Mouse (Mus musculus): ENCODE results near the gene Rab33b. TPM values are rescaled to one million over a fixed set of nuclear protein-coding genes. Genes with fewer than 3 reads are reported as not detected.

Gene Rab33b
- polyA plus RNA-seq, 1 experiment from 2014 or later: 20.0 TPM

- no peak overlapping the region for H3K9ac ChIP-seq
- H3K27ac ChIP-seq: no peak overlapping the region
- no peak overlapping the region for H3K4me2 ChIP-seq
- H3K27me3 ChIP-seq: no peaks in the 10 kb centered on the region
- H3K4me3 ChIP-seq (replicated peaks): no peak overlapping the region
- H3K36me3 ChIP-seq (replicated peaks): peaks cover 8% of the 10 kb centered on the region
- WGBS: 63% methylated on average over 7 of the region's 7 CpGs
- H3K4me1 ChIP-seq: peaks cover 8% of the 10 kb centered on the region
- no peaks in the 10 kb centered on the region for H3K9me3 ChIP-seq
- no peak for ATAC-seq (ENCODE audit: low FRiP score)
These were observed 6.5 kb downstream of the Rab33b start for GRCm38 (mm10) chr3:51490088-51490753.

GRCm38 (mm10) chr3:51493272-51493838 is 9.6 kb downstream of the Rab33b start:
- Histone ChIP-seq H3K4me2 (no peak overlapping the region), H3K9ac (no peak overlapping the region), H3K4me3 (replicated peaks) (no peak overlapping the region), H3K9me3 (no peaks in the 10 kb centered on the region), H3K27me3 (no peaks in the 10 kb centered on the region), H3K27ac (no peak overlapping the region), H3K4me1 (no peaks in the 10 kb centered on the region), H3K36me3 (replicated peaks) (peaks cover 8% of the 10 kb centered on the region)
- 94% methylated on average over 13 of the region's 13 CpGs for WGBS
- no peak for ATAC-seq (ENCODE audit: low FRiP score)

DNA sequence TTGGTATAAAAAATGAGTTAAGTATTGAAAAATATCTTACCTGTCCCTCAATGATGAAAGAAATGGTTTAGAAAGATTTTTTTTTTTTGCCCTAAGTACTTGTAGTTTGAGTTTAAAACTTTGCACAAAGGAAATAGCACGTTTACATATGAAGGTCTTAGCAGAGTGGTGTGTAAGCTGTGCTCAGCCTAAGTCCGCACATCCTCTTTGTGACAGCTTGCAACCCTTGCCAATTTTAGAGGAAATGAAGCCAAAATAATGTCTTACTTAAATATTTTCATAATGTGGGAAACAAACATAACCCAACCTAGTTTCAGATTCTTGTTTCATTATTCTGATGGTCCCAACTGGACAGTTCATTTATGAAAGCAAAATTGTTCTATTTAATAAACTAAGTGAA is 10.7 kb downstream of the Rab33b start:
- ATAC-seq (ENCODE audit: low FRiP score): no peak
- no peak overlapping the region for H3K4me3 ChIP-seq (replicated peaks)
- no peak overlapping the region for H3K4me2 ChIP-seq
- peaks cover 8% of the 10 kb centered on the region for H3K36me3 ChIP-seq (replicated peaks)
- no peaks in the 10 kb centered on the region for H3K9me3 ChIP-seq
- WGBS: 94% methylated on average over 2 of the region's 2 CpGs
- H3K9ac ChIP-seq: no peak overlapping the region
- H3K4me1 ChIP-seq: no peaks in the 10 kb centered on the region
- H3K27me3 ChIP-seq: no peaks in the 10 kb centered on the region
- no peak overlapping the region for H3K27ac ChIP-seq

DNA sequence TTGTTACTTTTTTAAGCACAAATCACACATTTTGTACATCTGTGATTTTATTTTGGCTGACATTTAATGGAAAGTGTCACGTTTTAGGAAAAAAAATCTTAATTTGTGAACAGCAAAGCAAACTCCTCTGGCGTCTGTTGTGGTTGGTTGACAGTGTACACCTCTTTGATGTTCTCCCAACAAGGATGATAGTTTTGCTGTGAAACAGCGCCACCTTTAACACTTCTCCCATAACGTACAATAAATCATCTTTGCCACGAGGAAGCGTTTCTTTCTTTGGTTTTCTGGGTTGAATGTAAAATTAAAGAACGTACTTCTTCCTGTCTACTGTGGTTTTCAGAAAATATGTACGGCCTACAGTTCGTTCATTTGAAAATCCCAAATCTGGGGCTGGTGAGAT is 11.9 kb downstream of the Rab33b start:
- H3K9me3 ChIP-seq: no peaks in the 10 kb centered on the region
- H3K4me1 ChIP-seq: no peaks in the 10 kb centered on the region
- no peaks in the 10 kb centered on the region for H3K27me3 ChIP-seq
- H3K9ac ChIP-seq: no peak overlapping the region
- no peak for ATAC-seq (ENCODE audit: low FRiP score)
- peaks cover 8% of the 10 kb centered on the region for H3K36me3 ChIP-seq (replicated peaks)
- H3K27ac ChIP-seq: no peak overlapping the region
- 94% methylated on average over 9 of the region's 9 CpGs for WGBS
- no peak overlapping the region for H3K4me2 ChIP-seq
- H3K4me3 ChIP-seq (replicated peaks): no peak overlapping the region

- Histone ChIP-seq H3K4me2 (no peak overlapping the region), H3K9ac (no peak overlapping the region), H3K4me3 (replicated peaks) (no peak overlapping the region), H3K27ac (no peak overlapping the region), H3K36me3 (replicated peaks) (peaks cover 8% of the 10 kb centered on the region), H3K27me3 (no peaks in the 10 kb centered on the region), H3K4me1 (no peaks in the 10 kb centered on the region), H3K9me3 (no peaks in the 10 kb centered on the region)
- 97% methylated on average over 1 of the region's 1 CpGs for WGBS
- no peak for ATAC-seq (ENCODE audit: low FRiP score)
These were observed 14.3 kb downstream of the Rab33b start for GRCm38 (mm10) chr3:51497978-51498377.

DNA sequence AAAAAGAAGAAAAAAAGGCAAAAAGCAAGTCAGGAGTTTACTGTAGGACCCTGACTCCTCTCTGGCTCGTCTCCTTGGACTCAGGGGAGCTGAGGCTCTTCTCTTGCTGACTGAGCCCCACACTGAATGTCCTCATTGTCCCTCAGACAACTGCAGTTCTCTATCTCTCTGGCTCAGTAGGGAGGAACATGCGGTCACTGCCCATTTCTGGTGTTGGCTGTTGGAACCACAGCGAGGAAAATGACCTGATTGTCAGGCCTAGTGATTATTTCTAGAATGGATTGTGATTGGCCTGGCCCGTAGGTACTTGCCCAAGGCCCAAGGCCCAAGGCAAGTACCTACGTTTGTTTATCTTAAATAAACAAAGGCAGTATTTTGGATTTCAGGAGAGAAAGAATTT is 14.9 kb downstream of the Rab33b start:
- no peak overlapping the region for H3K4me2 ChIP-seq
- no peak for ATAC-seq (ENCODE audit: low FRiP score)
- no peaks in the 10 kb centered on the region for H3K27me3 ChIP-seq
- H3K9ac ChIP-seq: no peak overlapping the region
- no peaks in the 10 kb centered on the region for H3K4me1 ChIP-seq
- peaks cover 4% of the 10 kb centered on the region for H3K36me3 ChIP-seq (replicated peaks)
- H3K4me3 ChIP-seq (replicated peaks): no peak overlapping the region
- H3K9me3 ChIP-seq: no peaks in the 10 kb centered on the region
- 83% methylated on average over 5 of the region's 5 CpGs for WGBS
- no peak overlapping the region for H3K27ac ChIP-seq

GRCm38 (mm10) chr3:51499876-51500275 is 16.2 kb downstream of the Rab33b start:
- 92% methylated on average over 4 of the region's 4 CpGs for WGBS
- Histone ChIP-seq H3K9me3 (no peaks in the 10 kb centered on the region), H3K9ac (no peak overlapping the region), H3K27ac (no peak overlapping the region), H3K4me2 (no peak overlapping the region), H3K36me3 (replicated peaks) (no peaks in the 10 kb centered on the region), H3K4me3 (replicated peaks) (no peak overlapping the region), H3K4me1 (peaks cover 4% of the 10 kb centered on the region; the same call in 1 of the 2 replicates), H3K27me3 (no peaks in the 10 kb centered on the region)
- no peak for ATAC-seq (ENCODE audit: low FRiP score)

DNA sequence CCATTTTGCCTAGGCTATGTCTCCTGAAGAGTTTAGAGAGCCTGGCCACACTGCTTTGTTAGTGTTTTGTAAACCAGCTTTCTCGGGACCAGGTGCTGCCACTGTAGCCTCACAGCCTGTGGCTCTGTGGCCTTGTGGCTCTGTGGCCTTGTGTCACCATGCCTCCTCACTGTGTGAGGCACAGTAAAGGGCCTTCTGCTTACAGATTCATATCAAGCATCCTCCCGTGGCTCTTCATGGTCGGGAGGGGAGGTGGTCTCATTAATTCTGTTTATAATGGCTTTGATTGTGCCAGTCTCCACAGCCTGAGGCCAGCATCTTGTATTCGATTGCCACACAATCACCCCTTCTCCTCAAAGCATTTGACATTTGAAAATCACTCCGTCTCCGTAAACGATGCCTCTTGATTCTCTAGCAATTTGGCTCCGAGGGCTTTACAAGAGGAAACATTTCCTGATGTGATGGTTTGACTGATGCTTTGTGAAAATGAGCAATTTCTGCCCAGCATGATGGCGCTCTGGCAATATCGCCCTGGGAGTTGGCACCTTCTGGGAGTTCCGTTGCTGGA is 20.7 kb downstream of the Rab33b start:
- Histone ChIP-seq H3K9ac (no peak overlapping the region), H3K27ac (no peak overlapping the region), H3K4me3 (replicated peaks) (no peak overlapping the region), H3K36me3 (replicated peaks) (no peaks in the 10 kb centered on the region), H3K4me2 (no peak overlapping the region), H3K27me3 (no peaks in the 10 kb centered on the region), H3K4me1 (peaks cover 7% of the 10 kb centered on the region; the same call in 1 of the 2 replicates), H3K9me3 (no peaks in the 10 kb centered on the region)
- no peak for ATAC-seq (ENCODE audit: low FRiP score)
- WGBS: 44% methylated on average over 11 of the region's 11 CpGs

DNA sequence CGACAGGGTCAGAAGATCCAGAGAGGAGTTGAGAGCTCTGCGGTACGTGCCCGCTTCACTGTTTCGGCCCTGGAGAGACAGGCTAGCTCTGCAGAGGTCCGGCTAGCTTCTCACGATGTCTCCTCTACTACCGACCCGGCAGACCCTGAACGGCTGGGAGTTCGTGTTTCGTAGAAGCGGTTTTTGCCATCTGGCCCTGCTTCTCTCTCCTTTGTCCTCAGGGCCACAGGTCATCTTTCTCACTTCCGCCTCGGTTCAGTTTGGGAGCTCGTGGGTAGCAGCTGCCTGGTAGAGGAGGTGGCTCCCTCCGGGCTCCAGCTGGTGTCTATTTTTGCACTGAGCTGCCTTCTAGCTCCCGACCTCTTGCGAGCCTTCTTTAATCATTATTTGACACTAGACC is 21.7 kb downstream of the Rab33b start:
- Histone ChIP-seq H3K4me1 (peaks cover 7% of the 10 kb centered on the region; the same call in 1 of the 2 replicates), H3K9ac (no peak overlapping the region), H3K36me3 (replicated peaks) (no peaks in the 10 kb centered on the region), H3K27ac (no peak overlapping the region), H3K4me3 (replicated peaks) (no peak overlapping the region), H3K27me3 (no peaks in the 10 kb centered on the region), H3K4me2 (no peak overlapping the region), H3K9me3 (no peaks in the 10 kb centered on the region)
- 76% methylated on average over 19 of the region's 19 CpGs for whole genome bisulfite sequencing
- no peak for ATAC-seq (ENCODE audit: low FRiP score)

DNA sequence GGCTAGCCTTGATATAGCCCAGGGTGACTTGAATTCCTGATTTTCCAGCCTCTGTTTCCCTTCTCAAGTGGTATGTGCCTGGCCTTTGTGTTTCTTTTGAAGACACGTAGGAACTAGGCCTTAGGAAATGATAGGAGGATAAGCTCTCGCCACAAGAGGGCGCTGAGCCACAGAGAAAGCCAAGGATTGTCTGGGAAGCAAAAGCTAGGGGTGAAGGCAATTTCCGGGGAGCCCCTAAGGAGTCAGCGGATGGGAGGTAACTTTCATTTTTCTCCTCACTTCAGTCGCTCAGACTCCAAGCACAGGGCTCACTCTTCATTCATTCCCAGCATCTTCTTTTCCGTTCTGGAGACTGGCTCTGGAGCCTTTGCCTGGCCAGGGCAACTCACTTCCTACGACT is 27.2 kb downstream of the Rab33b start:
- H3K27ac ChIP-seq: no peak overlapping the region
- no peak overlapping the region for H3K4me2 ChIP-seq
- H3K9ac ChIP-seq: no peak overlapping the region
- H3K9me3 ChIP-seq: no peaks in the 10 kb centered on the region
- no peaks in the 10 kb centered on the region for H3K36me3 ChIP-seq (replicated peaks)
- no peak overlapping the region for H3K4me3 ChIP-seq (replicated peaks)
- H3K4me1 ChIP-seq: no peaks in the 10 kb centered on the region
- WGBS: 34% methylated on average over 8 of the region's 8 CpGs
- no peaks in the 10 kb centered on the region for H3K27me3 ChIP-seq
- no peak; the same call in 1 of the 2 replicates for ATAC-seq (ENCODE audit: low FRiP score)

DNA sequence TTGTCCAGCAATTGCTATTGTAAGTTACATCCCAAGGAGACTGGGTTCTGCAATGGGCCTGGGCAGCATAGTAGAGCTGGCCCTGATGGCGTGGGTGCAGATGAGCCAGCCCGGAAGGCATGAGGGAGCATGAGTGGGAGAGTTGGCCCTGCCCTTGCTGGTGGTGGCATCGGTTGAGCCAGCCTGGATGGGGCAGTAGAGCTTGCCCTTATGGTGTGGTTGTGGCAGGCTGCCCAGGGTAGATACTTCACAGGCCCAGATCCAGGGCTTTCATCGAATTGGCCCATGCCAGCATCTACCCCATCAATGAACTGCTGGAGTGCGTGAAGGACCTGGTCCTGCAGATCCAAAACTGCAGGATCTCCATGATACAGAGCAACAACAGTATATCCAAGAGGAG is 28.3 kb downstream of the Rab33b start:
- Histone ChIP-seq H3K9ac (no peak overlapping the region), H3K9me3 (no peaks in the 10 kb centered on the region), H3K27me3 (no peaks in the 10 kb centered on the region), H3K4me2 (no peak overlapping the region), H3K4me1 (no peaks in the 10 kb centered on the region), H3K4me3 (replicated peaks) (no peak overlapping the region), H3K36me3 (replicated peaks) (no peaks in the 10 kb centered on the region), H3K27ac (no peak overlapping the region)
- no peak for ATAC-seq (ENCODE audit: low FRiP score)
- 94% methylated on average over 5 of the region's 5 CpGs for WGBS

DNA sequence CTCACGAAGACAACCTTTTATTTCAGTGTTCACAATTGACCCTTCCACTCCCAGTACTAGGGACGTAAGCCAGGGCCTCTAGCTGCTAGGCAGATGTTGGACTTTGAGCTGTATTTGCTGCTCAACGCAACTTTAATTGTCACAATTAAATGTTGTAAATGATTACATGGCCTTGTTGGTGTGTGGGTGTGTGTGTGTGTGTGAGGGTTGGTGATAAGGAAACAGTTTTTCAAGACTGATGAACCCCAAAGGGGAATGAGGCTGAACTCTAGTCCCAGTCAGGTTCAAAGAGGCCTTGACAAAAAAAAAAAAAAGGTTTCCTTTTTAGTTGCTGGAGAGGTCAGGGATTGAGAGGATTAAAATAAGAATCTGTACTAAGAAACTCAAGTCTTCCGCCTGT is 33.7 kb downstream of the Rab33b start:
- no peaks in the 10 kb centered on the region for H3K27me3 ChIP-seq
- H3K4me3 ChIP-seq (replicated peaks): no peak overlapping the region
- ATAC-seq (ENCODE audit: low FRiP score): no peak
- peaks cover 38% of the 10 kb centered on the region for H3K36me3 ChIP-seq (replicated peaks)
- H3K27ac ChIP-seq: no peak overlapping the region
- no peaks in the 10 kb centered on the region for H3K9me3 ChIP-seq
- no peak overlapping the region for H3K4me2 ChIP-seq
- WGBS: 70% methylated on average over 4 of the region's 4 CpGs
- peaks cover 3% of the 10 kb centered on the region; the same call in 1 of the 2 replicates for H3K4me1 ChIP-seq
- no peak overlapping the region for H3K9ac ChIP-seq
